Mouse (Mus musculus): Measurements from ENCODE around the gene Uqcc2.

GRCm38 (mm10) chr17:27154881-27155280 lies 21.2 kb upstream of the Uqcc2 start:
- TF ChIP-seq CTCF (IDR thresholded peaks at IDR 0.05; ENCODE audit: low read depth, low read length) (no peak), GATA1 (IDR thresholded peaks at IDR 0.05; ENCODE audit: borderline replicate concordance, low read length) (no peak), TAL1 (conservative IDR thresholded peaks at IDR 0.05; ENCODE audit: low read depth, low read length) (no peak), GATA2 (IDR thresholded peaks at IDR 0.05; ENCODE audit: borderline replicate concordance, low read depth, low read length) (no peak)
